Mouse (Mus musculus): ENCODE results near the gene Zfp973.
"Not testable (repeated sequence)": the region's sequence is repeated elsewhere in the genome, so short reads cannot be mapped to it uniquely, and the experiment has no call there.

The Zfp973 gene

DNA sequence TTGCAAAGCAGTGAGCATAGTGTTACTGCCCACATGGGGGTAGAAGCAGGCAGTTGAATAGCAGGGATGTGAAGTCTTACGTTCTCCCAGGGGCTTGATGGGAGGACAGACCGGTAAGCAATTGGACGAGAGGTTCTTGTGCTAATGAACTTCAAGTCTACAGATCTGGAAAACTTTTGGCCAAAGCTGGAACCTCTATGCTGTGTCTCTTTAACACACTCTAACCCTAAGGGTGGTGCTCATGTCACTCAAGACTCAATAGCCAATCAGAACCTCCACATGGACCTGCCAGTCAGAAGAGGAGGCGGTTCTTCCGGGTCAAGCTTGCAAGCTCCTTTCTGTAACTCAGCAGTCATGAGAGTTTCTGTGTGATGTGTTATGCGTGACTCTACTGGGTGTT is at the start of gene Zfp973:
Gene Zfp973 (plus strand): TSS at position 301 of the 400 bp plus-strand sequence.
- DNase-seq (ENCODE audit: low spot score): not testable (repeated sequence)

DNA sequence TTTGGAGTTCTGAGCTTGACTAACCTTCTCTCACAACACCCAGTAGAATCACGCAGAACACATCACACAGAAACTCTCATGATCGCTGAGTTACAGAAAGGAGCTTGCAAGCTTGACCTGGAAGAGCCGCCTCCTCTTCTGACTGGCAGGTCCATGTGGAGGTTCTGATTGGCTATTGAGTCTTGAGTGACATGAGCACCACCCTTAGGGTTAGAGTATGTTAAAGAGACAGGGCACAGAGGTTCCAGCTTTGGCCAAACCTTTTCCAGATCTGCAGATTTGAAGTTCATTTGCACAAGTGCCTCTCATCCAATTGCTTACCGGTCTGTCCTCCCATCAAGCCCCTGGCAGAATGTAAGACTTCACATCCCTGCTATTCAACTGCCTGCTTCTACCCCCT is 34.1 kb upstream of the Zfp973 start, which contains the start of gene Gm14308:
Gene Gm14308 (minus strand): TSS at position 101 of the 400 bp plus-strand sequence.
- not testable (repeated sequence) for DNase-seq (ENCODE audit: low spot score)

DNA sequence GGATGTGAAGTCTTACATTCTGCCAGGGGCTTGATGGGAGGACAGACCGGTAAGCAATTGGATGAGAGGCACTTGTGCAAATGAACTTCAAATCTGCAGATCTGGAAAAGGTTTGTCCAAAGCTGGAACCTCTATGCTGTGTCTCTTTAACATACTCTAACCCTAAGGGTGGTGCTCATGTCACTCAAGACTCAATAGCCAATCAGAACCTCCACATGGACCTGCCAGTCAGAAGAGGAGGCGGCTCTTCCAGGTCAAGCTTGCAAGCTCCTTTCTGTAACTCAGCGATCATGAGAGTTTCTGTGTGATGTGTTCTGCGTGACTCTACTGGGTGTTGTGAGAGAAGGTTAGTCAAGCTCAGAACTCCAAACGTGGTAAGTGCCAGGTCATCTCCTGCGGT is 37.7 kb downstream of the Zfp973 start, which contains the start of gene Gm14305:
Gene Gm14305 (plus strand): TSS at position 278 of the 400 bp plus-strand sequence.
- peak; percentile 1 for DNase-seq (ENCODE audit: low spot score)

All from urinary bladder, postnatal 14 days (tissue).